Mouse (Mus musculus) forebrain, embryonic 14.5 days (tissue): ENCODE results near the gene Nutm1. TPM values are rescaled to one million over a fixed set of nuclear protein-coding genes. Genes with fewer than 3 reads are reported as not detected.
"Not testable (repeated sequence)": the region's sequence is repeated elsewhere in the genome, so short reads cannot be mapped to it uniquely, and the experiment has no call there.

Experiments
- ATAC-seq: fragments of 200-750 bp; cut with Nextera tagmentation; 2 replicates; pipeline ENCODE4 v1.8.0; 2017; ENCODE audit warnings: mild to moderate bottlenecking, moderate library complexity
- DNase-seq: peaks from one replicate; pipeline ENCODE4 v3.0.0-alpha.2; 2015; ENCODE audit warnings: low spot score
- H3K27ac ChIP-seq: fragments of 300-500 bp; sonication (generic); 2 replicates; pipeline ENCODE4 v1.5.1; 2014; ENCODE audit warnings: low read depth, mild to moderate bottlenecking, control low read depth, low read length, moderate library complexity
- H3K27me3 ChIP-seq: fragments of 300-500 bp; sonication (generic); replicated peaks from 2 replicates; pipeline ENCODE4 v1.6.1; 2014; ENCODE audit warnings: low read length, control low read depth, mixed read lengths; ENCODE audit not compliant: control insufficient read depth, insufficient read depth
- H3K36me3 ChIP-seq: fragments of 300-500 bp; sonication (generic); 2 replicates; pipeline ENCODE4 v1.6.1; 2014; ENCODE audit warnings: low read length, control low read depth; ENCODE audit not compliant: control insufficient read depth, insufficient read depth
- H3K4me1 ChIP-seq: fragments of 300-500 bp; sonication (generic); 2 replicates; pipeline ENCODE4 v1.6.1; 2014; ENCODE audit warnings: antibody characterized with exemption, low read length, control low read depth; ENCODE audit not compliant: control insufficient read depth, insufficient read depth
- H3K4me2 ChIP-seq: fragments of 300-500 bp; sonication (generic); 2 replicates; pipeline ENCODE4 v1.6.1; 2014; ENCODE audit warnings: mild to moderate bottlenecking, control low read depth, low read length
- H3K4me3 ChIP-seq: fragments of 300-500 bp; sonication (generic); 2 replicates; pipeline ENCODE4 v1.5.1; 2014; ENCODE audit warnings: low read depth, low read length, control low read depth
- H3K9ac ChIP-seq: fragments of 300-500 bp; sonication (generic); 2 replicates; pipeline ENCODE4 v1.6.1; 2014; ENCODE audit warnings: mild to moderate bottlenecking, low read length, control low read depth, moderate library complexity
- H3K9me3 ChIP-seq: fragments of 300-500 bp; sonication (generic); replicated peaks from 2 replicates; pipeline ENCODE4 v1.6.1; 2016; ENCODE audit warnings: low read length, control low read depth, mixed read lengths; ENCODE audit not compliant: control insufficient read depth
- WGBS: fragments of 180-500 bp; shearing (Covaris S2); extraction: QIAGEN DNeasy Blood & Tissue Kit; methylation state at CpG from one replicate; pipeline ENCODE4 v1.1.7; 2014; 5-methylcytosine and 5-hydroxymethylcytosine counted together
- polyA plus RNA-seq: library from polyadenylated mRNA; unstranded; fragments of >200 nt; fragmentation: Nextera tagmentation; extraction: Ambion mirVana; gene quantifications from 2 replicates; pipeline ENCODE4 v1.2.1, GENCODE M21; 2014

Nutm1 gene
- polyA plus RNA-seq = not detected in 2 replicates

DNA sequence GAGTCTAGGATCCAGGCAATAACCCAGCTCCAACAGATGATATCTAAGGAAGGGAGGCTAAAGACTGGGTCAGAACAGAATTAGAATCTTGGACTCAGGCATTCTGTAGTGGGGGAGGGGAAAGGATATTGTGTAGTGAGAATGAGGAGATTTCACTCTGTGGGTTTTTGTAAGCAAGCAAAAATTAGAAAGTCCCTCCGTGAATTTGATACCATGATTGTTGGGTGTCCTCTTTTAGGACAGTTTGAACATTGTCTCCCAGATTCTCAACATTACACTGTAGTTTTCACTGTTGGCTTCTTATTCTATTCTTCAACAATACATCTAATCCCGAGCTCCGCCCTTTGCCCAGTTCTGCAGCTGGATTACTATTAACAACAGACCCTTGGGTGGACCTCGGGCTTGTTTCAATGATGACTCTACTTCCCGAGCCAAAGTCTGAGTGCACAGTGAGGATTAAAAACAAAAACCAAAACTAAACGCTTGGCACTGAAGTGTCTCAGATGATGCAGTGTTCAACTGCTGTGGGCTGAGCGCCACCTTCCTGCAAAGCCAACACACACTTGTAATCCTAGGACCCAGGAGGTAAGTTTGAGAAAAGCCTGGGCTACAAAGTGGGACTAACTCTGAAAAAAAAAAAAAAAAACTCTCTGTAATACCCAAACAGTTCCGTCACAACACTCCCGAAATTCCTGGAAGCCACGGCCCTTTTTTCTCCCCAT lies at the start of gene Nutm1:
Gene Nutm1, minus strand, starts transcription at position 51 of the 722 bp plus-strand sequence.
- no peak for DNase-seq
- Histone ChIP-seq H3K27me3 (no peaks in the 10 kb centered on the region), H3K27ac (no peak within 1 kb of the TSS), H3K4me2 (no peak within 1 kb of the TSS), H3K4me1 (peaks cover 10% of the 10 kb centered on the region), H3K9me3 (no peaks in the 10 kb centered on the region), H3K36me3 (no peaks in the 10 kb centered on the region), H3K4me3 (no peak within 1 kb of the TSS), H3K9ac (no peak within 1 kb of the TSS)
- 75% methylated on average over 10 of the region's 10 CpGs for WGBS
- ATAC-seq = no peak

DNA sequence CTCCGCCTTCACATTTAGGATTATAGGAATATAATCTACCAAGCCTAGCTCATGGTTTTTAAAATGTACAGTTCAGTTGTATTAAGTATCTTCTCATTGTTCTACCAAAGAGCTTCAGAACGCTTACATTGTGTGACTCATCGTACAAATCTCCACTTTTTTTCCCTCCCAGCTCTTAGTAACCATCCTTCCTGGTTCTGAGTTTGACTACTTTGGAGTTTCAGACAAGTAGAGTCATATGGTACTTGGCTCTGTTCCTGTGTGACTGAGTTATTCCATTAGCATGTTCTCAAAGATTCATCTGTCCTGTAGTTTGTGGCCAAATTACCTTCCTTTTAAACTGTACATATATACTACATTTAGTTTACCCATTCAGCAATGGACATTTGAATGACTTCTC lies 49.6 kb upstream of the Nutm1 start:
- Histone ChIP-seq H3K27ac (no peak overlapping the region), H3K4me1 (no peaks in the 10 kb centered on the region), H3K4me3 (no peak overlapping the region), H3K36me3 (no peaks in the 10 kb centered on the region), H3K9ac (no peak overlapping the region), H3K4me2 (no peak overlapping the region), H3K27me3 (no peaks in the 10 kb centered on the region), H3K9me3 (no peaks in the 10 kb centered on the region)
- 93% methylated on average over 3 of the region's 3 CpGs for WGBS
- DNase-seq (no peak), ATAC-seq (no peak)

DNA sequence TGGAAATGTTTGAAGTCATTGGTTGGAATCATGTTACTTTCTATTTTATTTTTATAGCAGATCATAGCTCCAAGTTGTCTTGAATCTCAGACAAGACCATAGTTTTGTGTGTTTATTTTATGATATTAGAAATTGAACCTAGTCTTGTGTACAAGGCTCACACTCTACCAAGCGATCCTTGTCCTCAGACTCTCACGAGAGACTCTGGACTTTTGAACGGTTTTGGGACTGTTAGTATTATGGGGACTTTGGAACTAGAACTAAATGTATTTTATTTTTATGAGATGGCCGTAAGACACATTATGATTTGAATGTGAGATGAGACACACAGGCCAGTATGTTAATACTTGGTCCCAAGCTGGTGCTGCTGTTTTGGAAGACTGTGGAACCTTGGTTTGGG lies 39.1 kb upstream of the Nutm1 start:
- H3K9me3 ChIP-seq = no peaks in the 10 kb centered on the region
- no peak overlapping the region for H3K4me3 ChIP-seq
- H3K27ac ChIP-seq = no peak overlapping the region
- no peak overlapping the region for H3K4me2 ChIP-seq
- ATAC-seq (no peak), DNase-seq (no peak)
- H3K9ac ChIP-seq = no peak overlapping the region
- no peaks in the 10 kb centered on the region for H3K36me3 ChIP-seq
- no peaks in the 10 kb centered on the region for H3K4me1 ChIP-seq
- WGBS = 98% methylated on average over 4 of the region's 4 CpGs
- H3K27me3 ChIP-seq = no peaks in the 10 kb centered on the region

DNA sequence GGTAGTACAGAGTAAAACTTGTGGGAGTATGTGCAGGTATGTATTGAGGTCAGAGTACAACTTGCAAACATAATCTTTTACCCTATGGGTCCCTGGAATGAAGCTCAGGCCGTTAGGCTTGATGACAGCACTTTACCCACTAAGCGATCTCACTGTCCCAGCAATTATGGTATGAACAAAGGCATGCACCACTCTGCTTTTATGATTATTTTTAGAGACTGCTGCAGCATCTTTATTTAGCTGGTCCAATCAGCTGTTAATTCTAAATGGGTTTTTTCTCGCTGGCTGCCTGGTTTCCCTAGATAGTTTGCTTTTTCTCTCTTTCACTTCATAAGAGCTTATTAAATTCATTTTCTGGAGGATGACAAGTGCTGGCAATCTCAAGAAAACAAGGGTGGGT lies 37.1 kb upstream of the Nutm1 start:
- no peaks in the 10 kb centered on the region for H3K4me1 ChIP-seq
- no peaks in the 10 kb centered on the region for H3K9me3 ChIP-seq
- no peak overlapping the region for H3K4me2 ChIP-seq
- ATAC-seq (no peak), DNase-seq (no peak)
- no peaks in the 10 kb centered on the region for H3K36me3 ChIP-seq
- H3K4me3 ChIP-seq = no peak overlapping the region
- WGBS = 72% methylated on average over 3 of the region's 3 CpGs
- no peak overlapping the region for H3K9ac ChIP-seq
- no peak overlapping the region for H3K27ac ChIP-seq
- H3K27me3 ChIP-seq = no peaks in the 10 kb centered on the region

DNA sequence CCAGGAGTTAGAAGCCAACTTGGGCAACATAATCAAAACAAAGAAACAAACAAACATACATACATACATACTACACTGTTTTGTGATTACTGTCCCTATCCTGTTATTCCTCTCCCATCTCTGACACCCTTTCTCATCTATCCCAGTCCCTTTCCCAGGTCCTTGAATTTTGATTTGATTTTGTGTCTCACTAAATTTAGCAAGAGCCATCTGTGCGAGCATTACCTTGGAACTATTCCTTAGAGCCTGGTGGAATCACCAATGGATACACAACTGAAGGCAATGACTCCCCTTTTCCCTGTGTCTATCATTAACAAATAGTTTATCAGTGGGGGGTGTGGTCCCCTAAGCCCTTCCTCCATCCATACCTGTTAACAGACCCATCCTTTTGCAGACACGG lies 33.7 kb upstream of the Nutm1 start:
- Histone ChIP-seq H3K4me3 (no peak overlapping the region), H3K4me2 (no peak overlapping the region), H3K9ac (no peak overlapping the region), H3K36me3 (no peaks in the 10 kb centered on the region), H3K27ac (no peak overlapping the region), H3K9me3 (no peaks in the 10 kb centered on the region), H3K4me1 (no peaks in the 10 kb centered on the region), H3K27me3 (no peaks in the 10 kb centered on the region)
- ATAC-seq = no peak
- WGBS = 90% methylated on average over 2 of the region's 2 CpGs
- DNase-seq = no peak

DNA sequence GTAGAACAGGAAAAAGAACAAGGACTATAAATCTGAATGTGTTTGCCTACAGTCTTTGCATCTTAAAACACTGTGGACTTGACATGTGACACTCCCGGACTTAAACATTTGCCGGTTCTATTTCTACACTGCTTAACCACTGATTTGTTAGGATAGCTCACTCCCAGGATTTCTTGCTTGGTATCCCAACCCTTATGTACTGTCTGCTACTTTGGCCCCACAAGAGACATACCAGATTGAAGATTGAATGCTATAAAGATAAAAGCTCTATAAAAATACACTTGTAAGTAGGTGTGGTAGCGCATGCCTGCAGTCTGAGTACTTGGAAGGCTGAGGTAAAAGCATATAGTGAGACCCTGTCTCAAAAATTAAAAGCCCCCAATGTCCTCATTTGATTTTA lies 30.4 kb upstream of the Nutm1 start:
- Histone ChIP-seq H3K36me3 (no peaks in the 10 kb centered on the region), H3K27me3 (no peaks in the 10 kb centered on the region), H3K27ac (no peak overlapping the region), H3K4me1 (0 out of 2 replicates have a peak, but pooled peaks cover 3% of the 10 kb centered on the region), H3K9ac (no peak overlapping the region), H3K4me2 (no peak overlapping the region), H3K4me3 (no peak overlapping the region), H3K9me3 (no peaks in the 10 kb centered on the region)
- WGBS = 93% methylated on average over 3 of the region's 3 CpGs
- DNase-seq (no peak), ATAC-seq (no peak)

DNA sequence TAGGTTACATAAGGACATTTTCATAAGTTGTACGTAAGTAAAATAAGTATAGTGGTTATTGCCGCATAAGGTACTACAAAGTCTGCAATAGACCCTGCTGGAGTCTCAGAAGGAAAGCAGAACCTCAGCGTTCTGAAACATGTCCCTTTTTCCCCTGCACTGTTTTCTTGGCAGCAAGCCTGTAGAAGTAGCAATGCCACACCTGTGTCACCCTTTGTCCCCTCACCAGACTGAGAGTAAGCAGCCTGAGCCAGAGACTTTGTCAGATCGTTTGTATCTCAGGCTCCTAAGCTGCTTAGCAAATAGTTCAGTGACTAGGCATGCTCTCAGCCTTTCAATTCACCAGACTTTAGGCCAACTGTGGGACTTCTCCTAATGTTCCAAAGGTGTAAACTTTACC lies 28.0 kb upstream of the Nutm1 start:
- no peak overlapping the region for H3K9ac ChIP-seq
- 57% methylated on average over 4 of the region's 4 CpGs for WGBS
- ATAC-seq (no peak), DNase-seq (no peak)
- no peaks in the 10 kb centered on the region for H3K9me3 ChIP-seq
- H3K4me3 ChIP-seq = no peak overlapping the region
- no peak overlapping the region for H3K4me2 ChIP-seq
- no peak overlapping the region for H3K27ac ChIP-seq
- no peaks in the 10 kb centered on the region for H3K36me3 ChIP-seq
- peaks cover 6% of the 10 kb centered on the region; the same call in 1 of the 2 replicates for H3K4me1 ChIP-seq
- H3K27me3 ChIP-seq = no peaks in the 10 kb centered on the region

DNA sequence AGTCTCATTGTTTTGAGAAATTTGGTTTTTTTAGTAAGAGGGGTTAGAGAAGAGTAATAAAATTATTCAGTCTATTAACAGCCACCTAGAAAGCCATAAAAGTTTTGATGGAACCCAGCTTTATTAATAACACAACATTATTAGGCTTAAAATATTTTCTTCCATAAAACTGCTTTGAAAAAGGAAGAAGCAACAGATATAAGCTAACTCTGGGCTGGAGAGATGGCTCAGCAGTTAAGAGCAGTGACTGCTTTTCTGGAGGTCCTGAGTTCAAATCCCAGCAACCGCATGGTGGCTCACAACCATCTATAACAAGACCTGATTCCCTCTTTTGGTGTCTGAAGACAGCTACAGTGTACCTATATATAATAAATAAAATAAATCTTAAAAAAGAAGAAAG lies 27.0 kb upstream of the Nutm1 start:
- H3K36me3 ChIP-seq, H3K4me3 ChIP-seq, H3K27ac ChIP-seq, H3K27me3 ChIP-seq, H3K9ac ChIP-seq, H3K9me3 ChIP-seq, H3K4me1 ChIP-seq, DNase-seq, H3K4me2 ChIP-seq, ATAC-seq: not testable (repeated sequence)
- WGBS = 100% methylated on average over 1 of the region's 1 CpGs

DNA sequence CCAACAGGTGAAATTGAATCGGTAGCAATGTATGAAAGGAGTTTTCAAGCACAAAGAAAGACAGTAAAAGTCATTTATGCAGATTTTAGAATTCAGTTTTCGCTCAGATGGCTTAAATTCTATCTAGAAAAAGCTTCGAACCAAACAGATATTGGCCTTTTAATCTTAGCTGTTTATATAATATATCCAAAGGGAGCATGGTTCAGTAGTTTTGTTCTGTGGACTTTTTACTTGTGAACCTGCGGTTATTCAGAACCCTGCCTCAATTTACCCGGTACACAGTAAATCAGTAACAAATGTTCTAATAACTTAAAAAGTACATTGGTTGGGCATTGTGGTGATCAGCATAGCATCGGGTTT lies 25.9 kb upstream of the Nutm1 start:
- Histone ChIP-seq H3K27ac (no peak overlapping the region), H3K4me3 (peak overlapping the region; percentile 36; the same call in 1 of the 2 replicates)
- WGBS = 53% methylated on average over 6 of the region's 6 CpGs

More for the DNA sequence above, 25.9 kb upstream of the Nutm1 start:
- ATAC-seq (no peak), DNase-seq (no peak)
- Histone ChIP-seq H3K4me1 (peaks cover 6% of the 10 kb centered on the region; the same call in 1 of the 2 replicates), H3K27me3 (no peaks in the 10 kb centered on the region), H3K4me2 (peak overlapping the region; percentile 87), H3K36me3 (no peaks in the 10 kb centered on the region), H3K9me3 (no peaks in the 10 kb centered on the region), H3K9ac (peak overlapping the region; percentile 69; the same call in 1 of the 2 replicates)
